Mouse (Mus musculus) limb, embryonic 14.5 days (tissue): ENCODE data around the gene Atp2b2. TPM values are rescaled to one million over a fixed set of nuclear protein-coding genes. Genes with fewer than 3 reads are reported as not detected.

Source experiments
- ATAC-seq: fragments of 200-750 bp; cut with Nextera tagmentation; 2 replicates; pipeline ENCODE4 v1.8.0; 2017; ENCODE audit warnings: low read depth, moderate number of reproducible peaks, moderate TSS enrichment; ENCODE audit not compliant: low FRiP score
- DNase-seq: peaks from one replicate; pipeline ENCODE4 v3.0.0-alpha.2; 2015; ENCODE audit warnings: low spot score
- H3K27ac ChIP-seq: fragments of 300-500 bp; sonication (generic); replicated peaks from 2 replicates; pipeline ENCODE4 v1.5.1; 2014; ENCODE audit warnings: low read depth, mild to moderate bottlenecking, low read length, moderate library complexity, mixed read lengths
- H3K27me3 ChIP-seq: fragments of 300-500 bp; sonication (generic); 2 replicates; pipeline ENCODE4 v1.6.1; 2014; ENCODE audit warnings: low read length, mixed read lengths; ENCODE audit not compliant: control insufficient read depth, insufficient read depth
- H3K36me3 ChIP-seq: fragments of 300-500 bp; sonication (generic); 2 replicates; pipeline ENCODE4 v1.6.1; 2014; ENCODE audit warnings: mild to moderate bottlenecking, low read length, moderate library complexity, mixed read lengths; ENCODE audit not compliant: control insufficient read depth, insufficient read depth
- H3K4me1 ChIP-seq: fragments of 300-500 bp; sonication (generic); 2 replicates; pipeline ENCODE4 v1.6.1; 2014; ENCODE audit warnings: antibody characterized with exemption, low read length, mixed read lengths; ENCODE audit not compliant: control insufficient read depth, insufficient read depth
- H3K4me2 ChIP-seq: fragments of 300-500 bp; sonication (generic); replicated peaks from 2 replicates; pipeline ENCODE4 v1.6.1; 2014; ENCODE audit warnings: low read depth, mild to moderate bottlenecking, low read length, moderate library complexity; ENCODE audit not compliant: severe bottlenecking
- H3K4me3 ChIP-seq: fragments of 300-500 bp; sonication (generic); replicated peaks from 2 replicates; pipeline ENCODE4 v1.5.1; 2014; ENCODE audit warnings: low read length
- H3K9ac ChIP-seq: fragments of 300-500 bp; sonication (generic); 2 replicates; pipeline ENCODE4 v1.6.1; 2014; ENCODE audit warnings: mild to moderate bottlenecking, low read depth, low read length, moderate library complexity; ENCODE audit not compliant: severe bottlenecking
- H3K9me3 ChIP-seq: fragments of 300-500 bp; sonication (generic); 2 replicates; pipeline ENCODE4 v1.6.1; 2016; ENCODE audit warnings: low read length; ENCODE audit not compliant: control insufficient read depth
- POLR2A ChIP-seq: fragments of 200-500 bp; IDR thresholded peaks from 2 replicates; pipeline ENCODE4 v1.8.0; 2012; ENCODE audit warnings: inconsistent platforms, mild to moderate bottlenecking, moderate library complexity, borderline replicate concordance; ENCODE audit not compliant: insufficient read depth, insufficient read length; ENCODE audit errors: extremely low read depth
- WGBS: fragments of 180-500 bp; shearing (Covaris S2); extraction: QIAGEN DNeasy Blood & Tissue Kit; methylation state at CpG from one replicate; pipeline ENCODE4 v1.1.7; 2014; 5-methylcytosine and 5-hydroxymethylcytosine counted together
- polyA plus RNA-seq, 2 experiments: library from polyadenylated mRNA; depleted of rRNA in 1 of 2; stranded (reverse) in 1 of 2; unstranded in 1 of 2; fragments of >200 nt; fragmentation: Nextera tagmentation in 1 of 2; extraction: Ambion mirVana in 1 of 2; gene quantifications; 2 replicates each; pipeline versions ENCODE4 v1.2.1 to v1.2.3; 2012 to 2014

The Atp2b2 gene
- polyA plus RNA-seq, 2 experiments: 0.09 to 0.11 TPM

GRCm38 (mm10) chr6:113795241-113795702, 247.1 kb downstream of the Atp2b2 start:
- DNase-seq: peak; percentile 83
- ATAC-seq: peak; percentile 76
- Histone ChIP-seq H3K36me3 (no peaks in the 10 kb centered on the region), H3K4me3 (no peak overlapping the region), H3K27me3 (no peaks in the 10 kb centered on the region), H3K4me1 (peaks cover 6% of the 10 kb centered on the region; the same call in 1 of the 2 replicates), H3K9ac (no peak overlapping the region), H3K9me3 (no peaks in the 10 kb centered on the region), H3K27ac (no peak overlapping the region), H3K4me2 (no peak overlapping the region)
- no peak for TF ChIP-seq POLR2A
- 2% methylated on average over 4 of the region's 4 CpGs for WGBS

- DNase-seq (no peak), ATAC-seq (no peak)
- Histone ChIP-seq H3K9ac (no peak overlapping the region), H3K36me3 (no peaks in the 10 kb centered on the region), H3K27me3 (no peaks in the 10 kb centered on the region), H3K4me3 (no peak overlapping the region), H3K27ac (no peak overlapping the region), H3K4me2 (no peak overlapping the region), H3K4me1 (peaks cover 6% of the 10 kb centered on the region; the same call in 1 of the 2 replicates), H3K9me3 (no peaks in the 10 kb centered on the region)
- WGBS: 83% methylated on average over 5 of the region's 5 CpGs
- no peak for TF ChIP-seq POLR2A
These were observed 250.0 kb downstream of the Atp2b2 start for GRCm38 (mm10) chr6:113792368-113792767.

GRCm38 (mm10) chr6:113791012-113791411, 251.4 kb downstream of the Atp2b2 start:
- Histone ChIP-seq H3K4me1 (peaks cover 6% of the 10 kb centered on the region; the same call in 1 of the 2 replicates), H3K27ac (no peak overlapping the region), H3K4me3 (no peak overlapping the region), H3K9ac (no peak overlapping the region), H3K27me3 (no peaks in the 10 kb centered on the region), H3K9me3 (no peaks in the 10 kb centered on the region), H3K36me3 (no peaks in the 10 kb centered on the region), H3K4me2 (no peak overlapping the region)
- TF ChIP-seq POLR2A: no peak
- ATAC-seq (no peak), DNase-seq (no peak)
- 74% methylated on average over 8 of the region's 8 CpGs for WGBS

GRCm38 (mm10) chr6:113787459-113787968, 254.9 kb downstream of the Atp2b2 start:
- Histone ChIP-seq H3K27ac (no peak overlapping the region), H3K4me2 (no peak overlapping the region), H3K9me3 (no peaks in the 10 kb centered on the region), H3K36me3 (no peaks in the 10 kb centered on the region), H3K4me1 (no peaks in the 10 kb centered on the region), H3K9ac (no peak overlapping the region), H3K27me3 (no peaks in the 10 kb centered on the region), H3K4me3 (no peak overlapping the region)
- no peak for TF ChIP-seq POLR2A
- ATAC-seq: no peak
- DNase-seq: no peak
- WGBS: 18% methylated on average over 6 of the region's 6 CpGs

GRCm38 (mm10) chr6:113785658-113786057, 256.8 kb downstream of the Atp2b2 start:
- H3K27ac ChIP-seq: no peak overlapping the region
- no peak for TF ChIP-seq POLR2A
- H3K4me1 ChIP-seq: no peaks in the 10 kb centered on the region
- 75% methylated on average over 7 of the region's 7 CpGs for WGBS
- H3K27me3 ChIP-seq: no peaks in the 10 kb centered on the region
- no peak overlapping the region for H3K4me2 ChIP-seq
- H3K4me3 ChIP-seq: no peak overlapping the region
- ATAC-seq: no peak
- H3K36me3 ChIP-seq: no peaks in the 10 kb centered on the region
- no peak for DNase-seq
- H3K9ac ChIP-seq: no peak overlapping the region
- H3K9me3 ChIP-seq: no peaks in the 10 kb centered on the region
